Mouse (Mus musculus) kidney, postnatal 0 days (tissue): ENCODE results near the gene Hnrnpa3. TPM values are rescaled to one million over a fixed set of nuclear protein-coding genes. Genes with fewer than 3 reads are reported as not detected.

Experiments
- ATAC-seq: fragments of 200-750 bp; cut with Nextera tagmentation; replicated peaks from 2 replicates; pipeline ENCODE4 v1.8.0; 2017; ENCODE audit warnings: low read depth, moderate number of reproducible peaks, moderate TSS enrichment, moderate library complexity; ENCODE audit not compliant: low FRiP score
- DNase-seq: peaks from one replicate; pipeline ENCODE4 v3.0.0-alpha.2; 2016; ENCODE audit warnings: low spot score
- H3K27ac ChIP-seq: fragments of 300-500 bp; sonication (generic); 2 replicates; pipeline ENCODE4 v1.5.1; 2014; ENCODE audit warnings: mild to moderate bottlenecking
- H3K27me3 ChIP-seq: fragments of 300-500 bp; sonication (generic); 2 replicates; pipeline ENCODE4 v1.6.1; 2014; ENCODE audit warnings: low read length, mixed read lengths; ENCODE audit not compliant: insufficient read depth
- H3K36me3 ChIP-seq: fragments of 300-500 bp; sonication (generic); 2 replicates; pipeline ENCODE4 v1.6.1; 2014; ENCODE audit warnings: low read length, mixed read lengths; ENCODE audit not compliant: insufficient read depth
- H3K4me1 ChIP-seq: fragments of 300-500 bp; sonication (generic); replicated peaks from 2 replicates; pipeline ENCODE4 v1.6.1; 2014; ENCODE audit warnings: antibody characterized with exemption, low read length, mixed read lengths; ENCODE audit not compliant: insufficient read depth
- H3K4me2 ChIP-seq: fragments of 300-500 bp; sonication (generic); 2 replicates; pipeline ENCODE4 v1.6.1; 2014; ENCODE audit warnings: mild to moderate bottlenecking, low read length, moderate library complexity, mixed read lengths
- H3K4me3 ChIP-seq: fragments of 300-500 bp; sonication (generic); replicated peaks from 2 replicates; pipeline ENCODE4 v1.5.1; 2014; ENCODE audit warnings: low read depth, low read length
- H3K9ac ChIP-seq: fragments of 300-500 bp; sonication (generic); 2 replicates; pipeline ENCODE4 v1.6.1; 2014; ENCODE audit warnings: low read depth, low read length
- H3K9me3 ChIP-seq: fragments of 300-500 bp; sonication (generic); replicated peaks from 2 replicates; pipeline ENCODE4 v1.6.1; 2016; ENCODE audit warnings: low read length, inconsistent platforms, mixed read lengths
- CTCF ChIP-seq: IDR thresholded peaks from 2 replicates; pipeline ENCODE4 v1.5.1; 2016; ENCODE audit warnings: antibody characterized with exemption, low read depth, mild to moderate bottlenecking, moderate library complexity
- WGBS: fragments of 180-500 bp; shearing (Covaris S2); extraction: QIAGEN DNeasy Blood & Tissue Kit; methylation state at CpG from one replicate; pipeline ENCODE4 v1.1.7; 2014; 5-methylcytosine and 5-hydroxymethylcytosine counted together
- microRNA-seq: library from miRNA; unstranded; fragments of <30 nt; microRNA quantifications from one replicate; pipeline ENCODE4, GENCODE M21; 2016
- polyA plus RNA-seq: library from polyadenylated mRNA; unstranded; fragments of >200 nt; fragmentation: Nextera tagmentation; extraction: Ambion mirVana; gene quantifications from 2 replicates; pipeline ENCODE4 v1.2.1, GENCODE M21; 2015

Hnrnpa3 gene
- polyA plus RNA-seq, 1 experiment from 2014 or later, result 240 TPM

- H3K4me2 ChIP-seq, result no peak overlapping the region
- WGBS, result 84% methylated on average over 3 of the region's 3 CpGs
- H3K27ac ChIP-seq, result no peak overlapping the region
- no peaks in the 10 kb centered on the region for H3K36me3 ChIP-seq
- no peak for TF ChIP-seq CTCF
- no peaks in the 10 kb centered on the region for H3K4me1 ChIP-seq
- no peaks in the 10 kb centered on the region for H3K27me3 ChIP-seq
- DNase-seq, result no peak
- no peaks in the 10 kb centered on the region for H3K9me3 ChIP-seq
- ATAC-seq, result no peak
- H3K4me3 ChIP-seq, result no peak overlapping the region
- no peak overlapping the region for H3K9ac ChIP-seq
Observed at GRCm38 (mm10) chr2:75713083-75713482, 54.0 kb downstream of the Hnrnpa3 start.

- Histone ChIP-seq H3K27me3 (no peaks in the 10 kb centered on the region), H3K9ac (no peak overlapping the region), H3K4me3 (no peak overlapping the region), H3K27ac (no peak overlapping the region), H3K4me2 (no peak overlapping the region), H3K9me3 (no peaks in the 10 kb centered on the region), H3K36me3 (no peaks in the 10 kb centered on the region), H3K4me1 (no peaks in the 10 kb centered on the region)
- DNase-seq (no peak), ATAC-seq (no peak)
- 47% methylated on average over 4 of the region's 4 CpGs for WGBS
- TF ChIP-seq CTCF, result no peak
Observed at GRCm38 (mm10) chr2:75714766-75715165, 55.7 kb downstream of the Hnrnpa3 start.

GRCm38 (mm10) chr2:75716046-75717016 lies 57.3 kb downstream of the Hnrnpa3 start:
- Histone ChIP-seq H3K27me3 (no peaks in the 10 kb centered on the region), H3K4me1 (no peaks in the 10 kb centered on the region), H3K4me2 (no peak overlapping the region), H3K9ac (no peak overlapping the region), H3K4me3 (no peak overlapping the region), H3K36me3 (no peaks in the 10 kb centered on the region), H3K27ac (no peak overlapping the region), H3K9me3 (no peaks in the 10 kb centered on the region)
- no peak for TF ChIP-seq CTCF
- DNase-seq (no peak), ATAC-seq (no peak; the same call in 1 of the 2 replicates)
- WGBS, result 50% methylated on average over 12 of the region's 12 CpGs

Small RNA genes lying within 50 kb of the gene (microRNA-seq; reads per million reads assigned to microRNA genes)
- not detected for gene Gm24574

Other genes starting within 250 kb of the Hnrnpa3 start
- 96.6 and 97.0 TPM in 2 replicates for gene Nfe2l2, start 45.4 kb downstream of the Hnrnpa3 start, polyA plus RNA-seq
- 22.7 and 25.6 TPM in 2 replicates for gene Agps, start 172.9 kb downstream of the Hnrnpa3 start, polyA plus RNA-seq